Mouse (Mus musculus) stomach, embryonic 16.5 days (tissue): ENCODE measurements at regions not wholly inside any gene's neighbourhood (a gene's known extent, or its start where the extent isn't known, plus 50 kb on each side); places are given as distances from the start of the nearest gene placed in this dataset.
A peak's percentile ranks its signal among the peaks of the same experiment; 100 is the strongest.

Source experiments
- ATAC-seq: fragments of 200-750 bp; cut with Nextera tagmentation; 2 replicates; pipeline ENCODE4 v1.8.0; 2017; ENCODE audit warnings: moderate number of reproducible peaks, moderate TSS enrichment; ENCODE audit not compliant: insufficient read depth, low FRiP score
- H3K27ac ChIP-seq: fragments of 300-500 bp; sonication (generic); 2 replicates; pipeline ENCODE4 v1.5.1; 2014; ENCODE audit warnings: low read length
- H3K27me3 ChIP-seq: fragments of 300-500 bp; sonication (generic); 2 replicates; pipeline ENCODE4 v1.6.1; 2014; ENCODE audit warnings: low read length, control low read depth, mixed read lengths; ENCODE audit not compliant: control insufficient read depth, insufficient read depth
- H3K36me3 ChIP-seq: fragments of 300-500 bp; sonication (generic); 2 replicates; pipeline ENCODE4 v1.6.1; 2014; ENCODE audit warnings: low read length; ENCODE audit not compliant: control insufficient read depth, insufficient read depth
- H3K4me1 ChIP-seq: fragments of 300-500 bp; sonication (generic); 2 replicates; pipeline ENCODE4 v1.6.1; 2014; ENCODE audit warnings: low read length, control low read depth, mixed read lengths; ENCODE audit not compliant: control insufficient read depth, insufficient read depth
- H3K4me2 ChIP-seq: fragments of 300-500 bp; sonication (generic); 2 replicates; pipeline ENCODE4 v1.6.1; 2014; ENCODE audit warnings: low read depth, low read length, mixed read lengths
- H3K4me3 ChIP-seq: fragments of 300-500 bp; sonication (generic); replicated peaks from 2 replicates; pipeline ENCODE4 v1.5.1; 2014; ENCODE audit warnings: mild to moderate bottlenecking, low read length
- H3K9ac ChIP-seq: fragments of 300-500 bp; sonication (generic); 2 replicates; pipeline ENCODE4 v1.6.1; 2014; ENCODE audit warnings: low read length
- H3K9me3 ChIP-seq: fragments of 300-500 bp; sonication (generic); replicated peaks from 2 replicates; pipeline ENCODE4 v1.6.1; 2016; ENCODE audit warnings: low read length, control low read depth; ENCODE audit not compliant: control insufficient read depth
- WGBS: fragments of 180-500 bp; shearing (Covaris S2); extraction: QIAGEN DNeasy Blood & Tissue Kit; methylation state at CpG from one replicate; pipeline ENCODE4 v1.1.7; 2014; 5-methylcytosine and 5-hydroxymethylcytosine counted together

GRCm38 (mm10) chr7:83429929-83430556 lies 154.7 kb upstream of the Tmc3 start:
- no peak overlapping the region for H3K27ac ChIP-seq
- ATAC-seq = no peak
- 69% methylated on average over 3 of the region's 3 CpGs for WGBS
- no peak overlapping the region for H3K4me3 ChIP-seq
- no peak overlapping the region for H3K4me2 ChIP-seq
- H3K36me3 ChIP-seq = no peaks in the 10 kb centered on the region
- H3K9me3 ChIP-seq = no peaks in the 10 kb centered on the region
- H3K9ac ChIP-seq = no peak overlapping the region
- H3K27me3 ChIP-seq = no peaks in the 10 kb centered on the region
- H3K4me1 ChIP-seq = peaks cover 15% of the 10 kb centered on the region; the same call in 1 of the 2 replicates

- Histone ChIP-seq H3K9me3 (no peaks in the 10 kb centered on the region), H3K4me2 (no peak overlapping the region), H3K36me3 (no peaks in the 10 kb centered on the region), H3K4me3 (no peak overlapping the region), H3K4me1 (peaks cover 15% of the 10 kb centered on the region; the same call in 1 of the 2 replicates), H3K9ac (no peak overlapping the region), H3K27me3 (no peaks in the 10 kb centered on the region), H3K27ac (peak overlapping the region; percentile 58; the same call in 1 of the 2 replicates)
- WGBS = 20% methylated on average over 2 of the region's 2 CpGs
- peak; percentile 64; the same call in 1 of the 2 replicates for ATAC-seq
Observed at GRCm38 (mm10) chr7:83431094-83431493, 153.6 kb upstream of the Tmc3 start.

- Histone ChIP-seq H3K9me3 (no peaks in the 10 kb centered on the region), H3K27ac (peak overlapping the region; percentile 38), H3K36me3 (no peaks in the 10 kb centered on the region), H3K4me2 (no peak overlapping the region), H3K4me1 (peaks cover 15% of the 10 kb centered on the region; the same call in 1 of the 2 replicates), H3K27me3 (no peaks in the 10 kb centered on the region), H3K9ac (no peak overlapping the region), H3K4me3 (no peak overlapping the region)
- ATAC-seq = 0 out of 2 replicates have a peak, but pooled peaks have one; percentile 40
- 37% methylated on average over 1 of the region's 1 CpGs for WGBS
Observed at GRCm38 (mm10) chr7:83432843-83433242, 151.9 kb upstream of the Tmc3 start.

GRCm38 (mm10) chr7:83433959-83434715 lies 150.6 kb upstream of the Tmc3 start:
- Histone ChIP-seq H3K27me3 (no peaks in the 10 kb centered on the region), H3K36me3 (no peaks in the 10 kb centered on the region), H3K27ac (no peak overlapping the region), H3K9ac (no peak overlapping the region), H3K4me3 (no peak overlapping the region), H3K4me2 (no peak overlapping the region), H3K4me1 (peaks cover 15% of the 10 kb centered on the region; the same call in 1 of the 2 replicates), H3K9me3 (no peaks in the 10 kb centered on the region)
- WGBS = 64% methylated on average over 5 of the region's 5 CpGs
- no peak for ATAC-seq

- Histone ChIP-seq H3K9me3 (no peaks in the 10 kb centered on the region), H3K9ac (no peak overlapping the region), H3K4me1 (no peaks in the 10 kb centered on the region), H3K4me2 (no peak overlapping the region), H3K4me3 (no peak overlapping the region), H3K36me3 (no peaks in the 10 kb centered on the region), H3K27me3 (no peaks in the 10 kb centered on the region), H3K27ac (no peak overlapping the region)
- no peak for ATAC-seq
- 52% methylated on average over 7 of the region's 7 CpGs for WGBS
Observed at GRCm38 (mm10) chr7:83438538-83439393, 146.0 kb upstream of the Tmc3 start.

GRCm38 (mm10) chr7:83443596-83444278 lies 141.0 kb upstream of the Tmc3 start:
- Histone ChIP-seq H3K4me2 (peak overlapping the region; percentile 21; the same call in 1 of the 2 replicates), H3K36me3 (no peaks in the 10 kb centered on the region), H3K27ac (peak overlapping the region; percentile 92), H3K4me1 (peaks cover 12% of the 10 kb centered on the region), H3K27me3 (no peaks in the 10 kb centered on the region), H3K4me3 (no peak overlapping the region), H3K9ac (no peak overlapping the region), H3K9me3 (no peaks in the 10 kb centered on the region)
- WGBS = 22% methylated on average over 16 of the region's 16 CpGs
- ATAC-seq = peak; percentile 83

- H3K9ac ChIP-seq = no peak overlapping the region
- H3K4me2 ChIP-seq = no peak overlapping the region
- 24% methylated on average over 1 of the region's 1 CpGs for WGBS
- ATAC-seq = peak; percentile 33; the same call in 1 of the 2 replicates
- no peaks in the 10 kb centered on the region for H3K36me3 ChIP-seq
- H3K4me3 ChIP-seq = no peak overlapping the region
- H3K27me3 ChIP-seq = no peaks in the 10 kb centered on the region
- H3K27ac ChIP-seq = peak overlapping the region; percentile 92
- H3K4me1 ChIP-seq = peaks cover 12% of the 10 kb centered on the region
- H3K9me3 ChIP-seq = no peaks in the 10 kb centered on the region
Observed at GRCm38 (mm10) chr7:83444279-83444615, 140.5 kb upstream of the Tmc3 start.

GRCm38 (mm10) chr7:83445181-83445926 lies 139.4 kb upstream of the Tmc3 start:
- Histone ChIP-seq H3K9ac (no peak overlapping the region), H3K27me3 (no peaks in the 10 kb centered on the region), H3K4me2 (no peak overlapping the region), H3K4me3 (no peak overlapping the region), H3K9me3 (no peaks in the 10 kb centered on the region), H3K27ac (peak overlapping the region; percentile 49), H3K36me3 (no peaks in the 10 kb centered on the region), H3K4me1 (peaks cover 12% of the 10 kb centered on the region)
- WGBS = 30% methylated on average over 5 of the region's 5 CpGs
- ATAC-seq = no peak
